Mouse (Mus musculus): Measurements from ENCODE around the gene Iqca. TPM values are rescaled to one million over a fixed set of nuclear protein-coding genes. Genes with fewer than 3 reads are reported as not detected.
A peak's percentile ranks its signal among the peaks of the same experiment; 100 is the strongest.

Gene Iqca
- total and polyA plus RNA-seq, 2 experiments from 2014 or later = 0.58 to 0.71 TPM

GRCm38 (mm10) chr1:89998696-89999095 is 154.5 kb downstream of the Iqca start:
- Histone ChIP-seq H3K9me3 (ENCODE audit: low read length) (no peaks in the 10 kb centered on the region), H3K4me3 (ENCODE audit: low read length) (no peak overlapping the region), H3K9ac (replicated peaks; ENCODE audit: low read length) (no peak overlapping the region), H3K4me1 (ENCODE audit: insufficient read depth, low read length) (no peaks in the 10 kb centered on the region), H3K27me3 (ENCODE audit: insufficient read depth, low read length) (no peaks in the 10 kb centered on the region; the same call in 1 of the 2 replicates), H3K36me3 (ENCODE audit: insufficient read depth, low read length) (no peaks in the 10 kb centered on the region), H3K4me2 (ENCODE audit: low read depth, low read length) (no peak overlapping the region), H3K27ac (no peak overlapping the region)
- WGBS = 78% methylated on average over 2 of the region's 2 CpGs
- no peak for DNase-seq (ENCODE audit: low spot score)
- ATAC-seq = no peak
- TF ChIP-seq CTCF (IDR thresholded peaks at IDR 0.05; ENCODE audit: low read depth) = no peak

DNA sequence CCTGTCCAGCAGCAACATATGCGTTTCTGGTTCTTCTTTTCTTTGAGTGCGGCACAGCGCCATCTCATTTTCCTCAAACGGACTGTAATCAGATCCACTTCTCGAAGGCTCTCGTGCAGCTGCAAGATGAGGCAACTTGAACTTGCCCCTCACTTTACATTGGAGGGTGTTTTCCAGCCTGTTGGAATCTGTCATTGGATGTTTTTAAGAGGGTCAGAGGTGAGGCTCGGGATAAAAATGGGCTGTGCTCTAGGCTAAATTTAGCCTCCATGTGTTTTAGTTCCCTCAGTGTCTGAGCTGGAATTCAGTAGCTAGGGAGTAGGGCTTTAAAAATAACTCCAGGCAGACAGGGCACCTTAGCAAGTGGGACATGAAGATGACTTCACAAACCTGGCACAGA is 155.1 kb downstream of the Iqca start:
- Histone ChIP-seq H3K27ac (no peak overlapping the region), H3K27me3 (ENCODE audit: insufficient read depth, low read length) (no peaks in the 10 kb centered on the region; the same call in 1 of the 2 replicates), H3K4me3 (ENCODE audit: low read length) (no peak overlapping the region), H3K36me3 (ENCODE audit: insufficient read depth, low read length) (no peaks in the 10 kb centered on the region), H3K4me2 (ENCODE audit: low read depth, low read length) (no peak overlapping the region), H3K9me3 (ENCODE audit: low read length) (no peaks in the 10 kb centered on the region), H3K4me1 (ENCODE audit: insufficient read depth, low read length) (no peaks in the 10 kb centered on the region), H3K9ac (replicated peaks; ENCODE audit: low read length) (no peak overlapping the region)
- WGBS = 75% methylated on average over 7 of the region's 7 CpGs
- TF ChIP-seq CTCF (IDR thresholded peaks at IDR 0.05; ENCODE audit: low read depth) = no peak
- DNase-seq (ENCODE audit: low spot score) = no peak
- no peak for ATAC-seq

DNA sequence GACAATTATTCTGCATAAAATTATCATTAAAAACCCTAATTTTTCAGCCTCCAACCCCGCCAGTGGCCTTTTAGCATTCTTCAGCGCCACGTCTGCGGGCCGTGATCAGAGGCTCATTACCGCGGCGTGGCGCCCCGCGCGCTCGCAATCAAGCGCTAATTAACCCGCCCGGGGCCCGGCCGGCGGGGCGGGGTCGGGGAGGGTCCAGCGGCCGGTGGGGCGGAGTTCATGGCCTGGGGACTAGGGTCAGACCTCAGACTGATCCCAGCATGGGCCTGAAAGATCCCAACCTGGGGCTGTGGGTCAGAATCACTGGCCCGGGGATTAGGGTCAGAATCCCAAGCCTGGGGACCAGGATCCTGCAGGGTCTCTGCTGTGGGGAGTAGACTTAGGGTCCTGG is 160.9 kb downstream of the Iqca start:
- peak overlapping the region; percentile 14; the same call in 1 of the 2 replicates for H3K4me3 ChIP-seq (ENCODE audit: low read length)
- 3% methylated on average over 25 of the region's 25 CpGs for WGBS

More for the DNA sequence above, 160.9 kb downstream of the Iqca start:
- Histone ChIP-seq H3K4me1 (ENCODE audit: insufficient read depth, low read length) (no peaks in the 10 kb centered on the region), H3K9ac (replicated peaks; ENCODE audit: low read length) (no peak overlapping the region), H3K27me3 (ENCODE audit: insufficient read depth, low read length) (peaks cover 6% of the 10 kb centered on the region), H3K9me3 (ENCODE audit: low read length) (no peaks in the 10 kb centered on the region), H3K36me3 (ENCODE audit: insufficient read depth, low read length) (no peaks in the 10 kb centered on the region), H3K27ac (no peak overlapping the region), H3K4me2 (ENCODE audit: low read depth, low read length) (peak overlapping the region; percentile 34; the same call in 1 of the 2 replicates)
- no peak for TF ChIP-seq CTCF (IDR thresholded peaks at IDR 0.05; ENCODE audit: low read depth)
- DNase-seq (ENCODE audit: low spot score) (no peak), ATAC-seq (no peak)

Other genes starting within 250 kb of the Iqca start
- gene Gbx2, start 222.2 kb downstream of the Iqca start, total RNA-seq (2014; rRNA removed) = 22.1 and 27.7 TPM in 2 replicates
- gene Gbx2, start 222.2 kb downstream of the Iqca start, polyA plus RNA-seq (2015; fragmentation: Nextera tagmentation; extraction: Ambion mirVana) = 25.6 and 26.9 TPM in 2 replicates
- 1.2 and 7.6 TPM in 2 replicates for gene Asb18, start 138.7 kb downstream of the Iqca start, total RNA-seq (2014; rRNA removed)
- 0.49 and 0.95 TPM in 2 replicates for gene Asb18, start 138.7 kb downstream of the Iqca start, polyA plus RNA-seq (2015; fragmentation: Nextera tagmentation; extraction: Ambion mirVana)
- 7.2 and 13.1 TPM in 2 replicates for gene Ackr3, start 50.6 kb upstream of the Iqca start, total RNA-seq (2014; rRNA removed)
- 7.4 and 7.8 TPM in 2 replicates for gene Ackr3, start 50.6 kb upstream of the Iqca start, polyA plus RNA-seq (2015; fragmentation: Nextera tagmentation; extraction: Ambion mirVana)

Measured in hindbrain, postnatal 0 days (tissue).